Mouse (Mus musculus): Measurements from ENCODE around the gene Dpf1. TPM values are rescaled to one million over a fixed set of nuclear protein-coding genes. Genes with fewer than 3 reads are reported as not detected.

Dpf1 gene
- 13.1 and 15.9 TPM in 2 replicates for polyA plus RNA-seq (2015; fragmentation: Nextera tagmentation; extraction: Ambion mirVana)

DNA sequence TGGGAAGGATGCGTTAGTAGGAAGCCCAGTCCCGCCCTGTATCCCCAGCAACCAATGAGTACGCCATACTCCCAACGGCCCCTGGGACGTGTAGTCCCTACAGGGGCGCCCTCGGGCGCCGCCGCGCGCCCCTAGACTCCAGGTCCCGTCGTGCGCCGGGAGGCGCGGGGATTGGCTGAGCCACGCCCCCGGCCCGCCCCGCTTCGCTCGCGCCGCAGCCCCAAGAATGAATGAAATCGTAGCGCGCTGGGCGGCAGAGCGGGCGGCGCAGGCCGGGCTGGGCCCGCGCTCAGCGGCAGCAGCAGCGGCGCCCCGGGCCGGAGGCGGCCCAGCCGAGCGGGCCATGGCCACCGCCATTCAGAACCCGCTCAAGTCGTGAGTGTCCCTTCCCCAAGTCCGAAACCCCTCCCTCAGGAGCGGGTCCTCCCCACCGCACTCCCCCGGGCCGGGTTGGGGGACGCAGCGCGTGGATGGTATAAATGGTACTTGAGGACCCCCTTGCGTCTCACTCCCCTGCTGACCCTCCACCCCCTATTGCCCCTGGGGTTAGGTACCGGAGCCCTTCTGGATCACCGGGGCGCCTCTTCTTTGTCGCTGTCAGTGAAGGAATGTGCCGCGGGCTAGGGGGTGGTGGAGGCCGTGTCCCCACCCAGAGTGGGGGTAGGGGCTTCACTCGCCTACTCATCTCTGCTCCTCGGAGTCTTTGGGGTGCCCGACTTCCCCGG is at the start of gene Dpf1:
Gene Dpf1 (plus strand): TSS at position 214 of the 725 bp plus-strand sequence.
- H3K27ac ChIP-seq = no peak within 1 kb of the TSS
- no peaks in the 10 kb centered on the region for H3K36me3 ChIP-seq
- H3K4me3 ChIP-seq = peak within 1 kb of the TSS; percentile 56
- under 1% methylated on average over 66 of the region's 67 CpGs for WGBS
- peak within 1 kb of the TSS; percentile 99 for H3K4me2 ChIP-seq
- H3K4me1 ChIP-seq = peaks cover 51% of the 10 kb centered on the region
- H3K27me3 ChIP-seq = peaks cover 24% of the 10 kb centered on the region
- peak; percentile 62 for ATAC-seq (ENCODE audit: insufficient number of reproducible peaks, low FRiP score, low TSS enrichment, low read depth)
- peak within 1 kb of the TSS; percentile 50 for H3K9ac ChIP-seq
- H3K9me3 ChIP-seq = no peaks in the 10 kb centered on the region

- H3K27ac ChIP-seq = no peak overlapping the region
- H3K9me3 ChIP-seq = no peaks in the 10 kb centered on the region
- no peak overlapping the region for H3K4me3 ChIP-seq
- H3K4me2 ChIP-seq = no peak overlapping the region
- WGBS = 82% methylated on average over 4 of the region's 4 CpGs
- no peak overlapping the region for H3K9ac ChIP-seq
- no peak for ATAC-seq (ENCODE audit: insufficient number of reproducible peaks, low FRiP score, low TSS enrichment, low read depth)
- H3K27me3 ChIP-seq = no peaks in the 10 kb centered on the region
- H3K36me3 ChIP-seq = no peaks in the 10 kb centered on the region; the same call in none of the 2 replicates
- peaks cover 10% of the 10 kb centered on the region; the same call in 1 of the 2 replicates for H3K4me1 ChIP-seq
Observed at GRCm38 (mm10) chr7:29255875-29256274, 47.9 kb upstream of the Dpf1 start.

GRCm38 (mm10) chr7:29257368-29257767 is 46.4 kb upstream of the Dpf1 start:
- ATAC-seq (ENCODE audit: insufficient number of reproducible peaks, low FRiP score, low TSS enrichment, low read depth) = no peak
- 0 out of 2 replicates have a peak overlapping the region, but pooled peaks have one; percentile 8 for H3K27ac ChIP-seq
- H3K4me2 ChIP-seq = no peak overlapping the region

GRCm38 (mm10) chr7:29259781-29260730 is 43.7 kb upstream of the Dpf1 start:
- Histone ChIP-seq H3K36me3 (no peaks in the 10 kb centered on the region; the same call in none of the 2 replicates), H3K9me3 (no peaks in the 10 kb centered on the region), H3K4me3 (no peak overlapping the region), H3K27me3 (no peaks in the 10 kb centered on the region), H3K27ac (no peak overlapping the region), H3K9ac (no peak overlapping the region), H3K4me1 (peaks cover 9% of the 10 kb centered on the region; the same call in 1 of the 2 replicates), H3K4me2 (no peak overlapping the region)
- 70% methylated on average over 10 of the region's 10 CpGs for WGBS
- no peak for ATAC-seq (ENCODE audit: insufficient number of reproducible peaks, low FRiP score, low TSS enrichment, low read depth)

More at GRCm38 (mm10) chr7:29257368-29257767, 46.4 kb upstream of the Dpf1 start:
- Histone ChIP-seq H3K27me3 (no peaks in the 10 kb centered on the region), H3K4me1 (peaks cover 12% of the 10 kb centered on the region), H3K9me3 (no peaks in the 10 kb centered on the region), H3K36me3 (no peaks in the 10 kb centered on the region; the same call in none of the 2 replicates), H3K9ac (no peak overlapping the region), H3K4me3 (no peak overlapping the region)
- WGBS = 73% methylated on average over 1 of the region's 1 CpGs

GRCm38 (mm10) chr7:29262151-29262550 is 41.6 kb upstream of the Dpf1 start:
- Histone ChIP-seq H3K36me3 (no peaks in the 10 kb centered on the region; the same call in 1 of the 2 replicates), H3K9me3 (no peaks in the 10 kb centered on the region), H3K4me1 (peaks cover 11% of the 10 kb centered on the region; the same call in 1 of the 2 replicates), H3K9ac (no peak overlapping the region), H3K27me3 (no peaks in the 10 kb centered on the region), H3K4me3 (no peak overlapping the region), H3K27ac (0 out of 2 replicates have a peak overlapping the region, but pooled peaks have one; percentile 24), H3K4me2 (no peak overlapping the region)
- ATAC-seq (ENCODE audit: insufficient number of reproducible peaks, low FRiP score, low TSS enrichment, low read depth) = no peak
- 63% methylated on average over 6 of the region's 6 CpGs for WGBS

- Histone ChIP-seq H3K4me3 (no peak overlapping the region), H3K27ac (no peak overlapping the region), H3K9me3 (no peaks in the 10 kb centered on the region), H3K9ac (no peak overlapping the region), H3K4me2 (no peak overlapping the region), H3K4me1 (peaks cover 11% of the 10 kb centered on the region; the same call in 1 of the 2 replicates), H3K27me3 (no peaks in the 10 kb centered on the region), H3K36me3 (no peaks in the 10 kb centered on the region)
- no peak for ATAC-seq (ENCODE audit: insufficient number of reproducible peaks, low FRiP score, low TSS enrichment, low read depth)
- 88% methylated on average over 3 of the region's 3 CpGs for WGBS
Observed at GRCm38 (mm10) chr7:29263831-29264230, 39.9 kb upstream of the Dpf1 start.

DNA sequence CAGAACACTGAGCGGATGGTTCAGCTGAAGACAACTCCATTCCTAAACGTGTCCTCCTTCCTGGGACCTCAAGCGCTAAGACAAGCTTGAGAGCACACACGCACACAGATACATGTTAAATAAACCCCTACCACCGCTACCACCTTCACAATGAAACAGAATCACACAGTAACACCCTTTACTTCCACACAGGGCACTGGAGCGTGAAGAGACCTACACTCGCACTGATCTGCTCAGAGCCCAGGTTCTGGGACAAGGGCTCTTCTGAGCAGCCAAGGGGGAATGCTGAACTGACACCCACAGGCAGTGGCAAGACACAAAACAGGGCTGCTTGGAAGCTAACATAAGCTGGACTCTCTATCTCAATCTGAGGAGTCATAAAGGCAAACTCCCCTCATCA is 38.1 kb upstream of the Dpf1 start:
- no peaks in the 10 kb centered on the region for H3K27me3 ChIP-seq
- no peaks in the 10 kb centered on the region for H3K36me3 ChIP-seq
- no peak overlapping the region for H3K4me3 ChIP-seq
- WGBS = 84% methylated on average over 7 of the region's 7 CpGs
- no peak overlapping the region for H3K4me2 ChIP-seq
- no peaks in the 10 kb centered on the region for H3K9me3 ChIP-seq
- no peak for ATAC-seq (ENCODE audit: insufficient number of reproducible peaks, low FRiP score, low TSS enrichment, low read depth)
- peaks cover 6% of the 10 kb centered on the region; the same call in 1 of the 2 replicates for H3K4me1 ChIP-seq
- no peak overlapping the region for H3K27ac ChIP-seq
- H3K9ac ChIP-seq = no peak overlapping the region

GRCm38 (mm10) chr7:29266931-29267330 is 36.8 kb upstream of the Dpf1 start:
- H3K4me2 ChIP-seq = no peak overlapping the region
- H3K36me3 ChIP-seq = no peaks in the 10 kb centered on the region
- H3K4me1 ChIP-seq = peaks cover 16% of the 10 kb centered on the region
- no peaks in the 10 kb centered on the region for H3K27me3 ChIP-seq
- H3K9ac ChIP-seq = no peak overlapping the region
- H3K9me3 ChIP-seq = no peaks in the 10 kb centered on the region
- ATAC-seq (ENCODE audit: insufficient number of reproducible peaks, low FRiP score, low TSS enrichment, low read depth) = no peak
- 35% methylated on average over 4 of the region's 4 CpGs for WGBS
- no peak overlapping the region for H3K27ac ChIP-seq
- no peak overlapping the region for H3K4me3 ChIP-seq

- 82% methylated on average over 4 of the region's 4 CpGs for WGBS
- Histone ChIP-seq H3K27me3 (no peaks in the 10 kb centered on the region), H3K9ac (no peak overlapping the region), H3K36me3 (no peaks in the 10 kb centered on the region), H3K27ac (no peak overlapping the region), H3K9me3 (no peaks in the 10 kb centered on the region), H3K4me3 (no peak overlapping the region), H3K4me2 (no peak overlapping the region), H3K4me1 (peaks cover 28% of the 10 kb centered on the region)
- no peak for ATAC-seq (ENCODE audit: insufficient number of reproducible peaks, low FRiP score, low TSS enrichment, low read depth)
Observed at GRCm38 (mm10) chr7:29270445-29270844, 33.3 kb upstream of the Dpf1 start.

DNA sequence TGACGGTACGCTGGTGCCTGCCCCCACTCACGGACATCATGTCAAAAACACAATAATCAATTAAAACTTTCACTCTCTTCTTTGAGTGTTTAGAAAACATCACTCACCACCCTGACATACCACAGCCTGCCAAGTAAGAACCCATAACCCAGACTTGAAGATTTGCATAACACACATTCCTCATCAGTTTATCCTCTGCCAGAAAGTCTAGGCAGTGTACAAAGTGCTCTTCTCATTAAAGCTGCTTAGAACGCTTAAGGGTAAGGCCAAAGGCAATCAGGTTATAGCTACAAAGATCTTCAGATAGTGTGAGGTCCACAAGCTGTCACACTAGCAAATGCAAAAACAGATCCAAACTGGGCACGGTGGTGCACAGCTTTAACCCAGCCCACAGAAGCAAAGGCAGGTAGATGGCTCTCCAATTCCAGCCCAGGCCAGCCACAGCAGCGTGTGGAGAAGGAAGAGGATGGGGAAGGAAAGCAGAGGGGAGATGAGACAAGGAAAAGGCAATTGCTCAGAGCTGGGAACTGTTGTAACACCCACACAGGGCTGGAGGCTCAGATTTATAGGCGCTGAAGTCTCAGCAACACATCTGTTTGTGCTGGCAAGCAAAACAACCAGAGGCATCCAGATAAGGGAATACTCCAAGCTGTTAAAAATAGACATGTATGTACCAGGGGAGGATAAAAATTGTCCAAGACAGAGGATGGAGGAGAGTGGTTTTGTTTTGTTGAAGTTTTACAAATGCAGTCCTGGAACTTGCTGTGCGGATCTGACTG is 31.9 kb upstream of the Dpf1 start:
- Histone ChIP-seq H3K9ac (no peak overlapping the region), H3K27ac (peak overlapping the region; percentile 68), H3K4me1 (peaks cover 35% of the 10 kb centered on the region), H3K9me3 (no peaks in the 10 kb centered on the region), H3K4me3 (no peak overlapping the region), H3K27me3 (no peaks in the 10 kb centered on the region), H3K4me2 (no peak overlapping the region), H3K36me3 (no peaks in the 10 kb centered on the region)
- WGBS = 49% methylated on average over 8 of the region's 8 CpGs
- 0 out of 2 replicates have a peak, but pooled peaks have one; percentile 40 for ATAC-seq (ENCODE audit: insufficient number of reproducible peaks, low FRiP score, low TSS enrichment, low read depth)

DNA sequence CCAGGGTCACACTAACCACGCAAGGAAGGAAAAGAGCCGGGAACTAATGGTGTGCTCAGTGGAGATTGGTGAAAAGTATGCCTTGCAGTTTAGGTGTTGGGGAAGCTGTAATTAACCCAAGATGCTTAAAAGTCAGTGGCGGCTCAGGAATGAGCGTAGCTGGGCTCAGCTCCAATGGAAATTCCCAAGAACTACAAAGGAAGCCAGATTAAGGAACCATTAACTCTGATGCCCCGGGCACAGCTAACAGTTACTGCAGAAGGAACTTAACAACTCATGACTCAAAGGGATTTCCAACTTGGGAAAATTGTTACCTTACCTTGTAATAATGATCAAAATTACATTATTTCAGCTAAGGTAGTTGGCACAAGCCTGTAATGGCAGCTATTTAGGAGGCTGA is 27.0 kb upstream of the Dpf1 start:
- ATAC-seq (ENCODE audit: insufficient number of reproducible peaks, low FRiP score, low TSS enrichment, low read depth) = no peak

More for the DNA sequence above, 27.0 kb upstream of the Dpf1 start:
- no peaks in the 10 kb centered on the region for H3K36me3 ChIP-seq
- WGBS = 19% methylated on average over 5 of the region's 5 CpGs
- H3K4me1 ChIP-seq = peaks cover 42% of the 10 kb centered on the region
- H3K27me3 ChIP-seq = peaks cover 11% of the 10 kb centered on the region
- H3K9ac ChIP-seq = no peak overlapping the region
- H3K4me3 ChIP-seq = no peak overlapping the region
- 0 out of 2 replicates have a peak overlapping the region, but pooled peaks have one; percentile 7 for H3K27ac ChIP-seq
- no peak overlapping the region for H3K4me2 ChIP-seq
- H3K9me3 ChIP-seq = no peaks in the 10 kb centered on the region

Measured in limb, embryonic 15.5 days (tissue).